Mouse (Mus musculus) testis, adult 2 months (tissue): Measurements from ENCODE around the gene Tmem115.

Source experiments
- CTCF ChIP-seq: fragments of 200-500 bp; IDR thresholded peaks from 2 replicates; pipeline ENCODE4 v1.5.1; 2012; ENCODE audit warnings: low read depth, mild to moderate bottlenecking, inconsistent platforms, low read length, moderate library complexity; ENCODE audit not compliant: control insufficient read depth, insufficient read depth, insufficient replicate concordance
- POLR2A ChIP-seq: fragments of 200-500 bp; IDR thresholded peaks from 2 replicates; pipeline ENCODE4 v1.6.1; 2012; ENCODE audit warnings: low read depth, mild to moderate bottlenecking, inconsistent platforms, low read length, moderate library complexity; ENCODE audit not compliant: control insufficient read depth

GRCm38 (mm10) chr9:107566855-107567254, 33.1 kb downstream of the Tmem115 start:
- TF ChIP-seq POLR2A (no peak), CTCF (no peak)
